Mouse (Mus musculus): ENCODE results near the gene Fam83f. TPM values are rescaled to one million over a fixed set of nuclear protein-coding genes. Genes with fewer than 3 reads are reported as not detected.

The Fam83f gene
- polyA plus RNA-seq, 1 experiment: not detected

GRCm38 (mm10) chr15:80648977-80649606 is 22.6 kb upstream of the Fam83f start:
- no peak for TF ChIP-seq GATA1 (IDR thresholded peaks at IDR 0.05; ENCODE audit: low read length)

GRCm38 (mm10) chr15:80650412-80650811 is 21.2 kb upstream of the Fam83f start:
- no peak for TF ChIP-seq GATA1 (IDR thresholded peaks at IDR 0.05; ENCODE audit: low read length)

- no peak for TF ChIP-seq GATA1 (IDR thresholded peaks at IDR 0.05; ENCODE audit: low read length)
These were observed 17.8 kb upstream of the Fam83f start for GRCm38 (mm10) chr15:80653865-80654264.

GRCm38 (mm10) chr15:80658815-80659471 is 12.7 kb upstream of the Fam83f start:
- TF ChIP-seq GATA1 (IDR thresholded peaks at IDR 0.05; ENCODE audit: low read length): no peak

- TF ChIP-seq GATA1 (IDR thresholded peaks at IDR 0.05; ENCODE audit: low read length): no peak
These were observed 10.7 kb upstream of the Fam83f start for GRCm38 (mm10) chr15:80660963-80661362.

- no peak for TF ChIP-seq GATA1 (IDR thresholded peaks at IDR 0.05; ENCODE audit: low read length)
These were observed 7.2 kb upstream of the Fam83f start for GRCm38 (mm10) chr15:80664444-80664843.

- no peak for TF ChIP-seq GATA1 (IDR thresholded peaks at IDR 0.05; ENCODE audit: low read length)
These were observed 1.2 kb downstream of the Fam83f start for GRCm38 (mm10) chr15:80672810-80673209.

GRCm38 (mm10) chr15:80673337-80674095 is 1.9 kb downstream of the Fam83f start:
- no peak for TF ChIP-seq GATA1 (IDR thresholded peaks at IDR 0.05; ENCODE audit: low read length)

- no peak for TF ChIP-seq GATA1 (IDR thresholded peaks at IDR 0.05; ENCODE audit: low read length)
These were observed 3.1 kb downstream of the Fam83f start for GRCm38 (mm10) chr15:80674700-80675099.

- TF ChIP-seq GATA1 (IDR thresholded peaks at IDR 0.05; ENCODE audit: low read length): no peak
These were observed 8.0 kb downstream of the Fam83f start for GRCm38 (mm10) chr15:80679515-80680215.

GRCm38 (mm10) chr15:80680347-80681030 is 8.8 kb downstream of the Fam83f start:
- no peak for TF ChIP-seq GATA1 (IDR thresholded peaks at IDR 0.05; ENCODE audit: low read length)

- no peak for TF ChIP-seq GATA1 (IDR thresholded peaks at IDR 0.05; ENCODE audit: low read length)
These were observed 9.8 kb downstream of the Fam83f start for GRCm38 (mm10) chr15:80681466-80681881.

GRCm38 (mm10) chr15:80682343-80682742 is 10.7 kb downstream of the Fam83f start:
- no peak for TF ChIP-seq GATA1 (IDR thresholded peaks at IDR 0.05; ENCODE audit: low read length)

- no peak for TF ChIP-seq GATA1 (IDR thresholded peaks at IDR 0.05; ENCODE audit: low read length)
These were observed 11.5 kb downstream of the Fam83f start for GRCm38 (mm10) chr15:80683151-80683550.

- TF ChIP-seq GATA1 (IDR thresholded peaks at IDR 0.05; ENCODE audit: low read length): no peak
These were observed 12.3 kb downstream of the Fam83f start for GRCm38 (mm10) chr15:80683990-80684389.

Data from G1E-ER4 (cell line).